Mouse (Mus musculus): ENCODE data around the gene Chit1. TPM values are rescaled to one million over a fixed set of nuclear protein-coding genes. Genes with fewer than 3 reads are reported as not detected.

The Chit1 gene
- not detected for total RNA-seq (2021)
- long read RNA-seq, experiment 1, result 0 reads
- long read RNA-seq, experiment 2, result 0 reads

DNA sequence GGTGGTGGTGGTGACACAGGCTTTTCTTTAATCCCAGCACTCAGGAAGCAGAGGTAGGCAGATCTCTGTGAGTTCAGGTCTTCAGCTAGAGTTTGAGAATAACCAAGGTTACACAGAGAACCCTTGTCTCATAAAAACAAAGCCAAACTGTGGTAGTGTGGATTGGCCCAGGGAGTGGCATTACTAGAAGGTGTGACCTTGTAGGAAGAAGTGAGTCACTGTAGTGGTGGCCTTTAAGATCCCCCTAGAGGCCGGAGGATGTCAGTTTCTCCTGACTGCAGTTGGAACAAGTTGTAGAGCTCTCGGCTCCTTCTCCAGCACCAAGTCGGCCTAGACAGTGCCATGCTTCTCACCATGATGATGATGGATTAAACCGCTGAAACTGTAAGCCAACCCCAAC, at the start of gene Chit1:
Chit1 (plus strand) TSS at position 264 of the 400 bp plus-strand sequence.
- DNase-seq, result no peak

DNA sequence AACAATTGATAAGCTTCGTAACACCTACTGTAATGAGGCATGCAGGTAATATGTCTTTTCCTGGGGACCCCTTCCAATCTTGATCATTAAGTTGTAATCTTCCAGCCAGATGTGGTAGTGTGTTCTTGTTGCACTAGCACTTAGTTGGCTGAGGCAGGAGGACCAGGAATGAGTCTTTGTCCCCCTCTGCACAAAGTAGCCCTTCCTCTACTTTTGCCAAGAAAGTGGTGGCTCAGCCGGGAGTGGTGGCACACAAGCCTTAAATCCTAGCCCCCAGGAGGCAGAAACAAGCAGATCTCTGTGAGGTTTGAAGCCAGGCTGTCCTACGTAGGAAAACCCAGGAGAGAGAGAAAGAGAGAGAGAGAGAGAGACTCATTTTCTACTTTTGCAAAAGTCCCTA, 49.1 kb upstream of the Chit1 start:
- DNase-seq, result no peak

GRCm38 (mm10) chr1:134062411-134063085, 48.5 kb upstream of the Chit1 start:
- DNase-seq, result no peak

- DNase-seq, result peak; percentile 75
Measured at GRCm38 (mm10) chr1:134063086-134063772, 47.8 kb upstream of the Chit1 start.

DNA sequence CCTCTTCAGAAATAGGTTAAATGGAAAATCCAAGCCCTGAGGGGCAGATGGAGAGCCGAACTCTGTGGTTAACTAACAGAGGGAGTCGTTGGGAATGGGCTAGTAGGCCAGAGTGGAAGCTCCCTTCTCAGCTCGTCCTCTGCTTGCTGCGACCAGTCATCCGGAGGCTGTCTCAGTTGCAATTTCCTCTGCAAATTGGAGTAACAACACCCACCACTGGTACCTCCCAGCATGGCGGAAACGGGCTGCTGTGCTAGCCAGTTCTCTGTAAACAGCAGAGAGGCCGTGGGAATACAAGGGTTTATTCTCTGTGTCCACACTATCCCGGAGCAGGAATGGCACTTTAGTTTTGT, 47.3 kb upstream of the Chit1 start:
- DNase-seq, result no peak

GRCm38 (mm10) chr1:134064296-134064831, 46.7 kb upstream of the Chit1 start:
- no peak for DNase-seq

- DNase-seq, result peak; percentile 48
Measured at GRCm38 (mm10) chr1:134065241-134065809, 45.7 kb upstream of the Chit1 start.

DNA sequence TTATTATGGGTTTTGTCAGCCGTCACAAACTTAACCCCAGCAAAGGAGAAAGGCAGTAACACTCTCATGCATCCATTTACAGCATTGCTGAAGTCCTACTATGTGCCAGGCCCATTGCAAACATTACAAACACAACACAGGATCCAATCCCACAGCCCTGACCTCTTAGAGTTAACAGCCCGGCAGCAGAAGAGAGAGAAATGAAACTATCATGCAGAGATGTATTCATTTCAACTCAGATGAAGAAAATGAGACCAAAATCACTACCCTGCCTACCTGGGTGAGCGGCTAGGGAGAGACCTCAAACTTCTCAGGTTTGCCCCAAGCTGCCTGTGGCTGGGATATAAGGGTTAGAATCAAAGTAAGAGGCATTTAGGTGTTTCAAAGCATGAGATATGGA, 44.5 kb upstream of the Chit1 start:
- DNase-seq, result no peak

DNA sequence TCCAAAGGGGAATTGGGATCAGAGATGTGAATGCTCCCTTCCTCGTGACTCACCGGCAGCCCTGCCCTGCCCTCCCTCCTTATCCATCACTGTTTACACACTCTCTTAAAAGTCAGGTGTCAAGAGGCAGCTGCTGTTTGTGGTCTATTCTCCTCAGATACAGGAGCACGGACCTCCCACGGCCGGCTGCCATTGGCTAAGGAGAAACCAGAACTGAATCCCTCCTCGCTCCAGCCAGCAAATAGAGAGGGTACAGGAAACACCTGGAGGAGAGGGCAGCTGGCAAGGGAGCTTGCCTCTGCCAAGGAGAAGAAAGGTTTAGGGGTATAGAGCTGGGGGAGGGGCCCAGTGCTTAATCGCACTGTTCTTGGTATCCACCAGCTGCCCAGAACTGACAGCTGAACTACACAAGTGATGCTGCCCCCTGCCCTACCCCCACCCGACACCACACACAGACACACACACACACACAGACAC, 43.9 kb upstream of the Chit1 start:
- peak; percentile 69 for DNase-seq

DNA sequence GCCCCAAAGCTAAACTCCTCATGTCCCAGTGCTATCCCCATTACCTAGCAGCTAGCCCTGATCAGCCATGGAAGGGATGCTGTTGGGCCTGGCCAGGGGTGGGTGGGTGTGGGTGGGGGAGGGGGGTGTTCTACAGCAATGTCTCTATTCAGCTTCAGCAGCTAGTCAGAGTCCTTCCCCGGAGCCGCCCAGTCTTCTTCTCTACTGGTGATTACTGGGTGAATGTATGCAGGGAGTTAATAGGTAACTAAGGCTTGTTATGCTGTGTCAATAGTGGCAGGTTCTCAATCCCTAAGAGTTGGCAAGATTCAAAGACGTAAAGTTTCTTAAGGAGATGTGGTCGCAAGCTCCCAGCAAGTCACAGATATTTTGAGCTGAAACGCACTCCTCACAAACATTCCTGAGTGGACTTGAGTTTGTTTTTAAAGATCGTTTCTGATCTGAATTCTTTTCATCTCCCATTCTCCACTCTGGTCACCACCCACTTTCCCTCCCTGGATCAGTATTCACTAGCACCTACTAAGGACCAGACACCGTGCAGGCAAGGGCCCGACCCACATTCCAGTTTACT, 40.9 kb upstream of the Chit1 start:
- DNase-seq, result no peak

GRCm38 (mm10) chr1:134071411-134072018, 39.5 kb upstream of the Chit1 start:
- no peak for DNase-seq

DNA sequence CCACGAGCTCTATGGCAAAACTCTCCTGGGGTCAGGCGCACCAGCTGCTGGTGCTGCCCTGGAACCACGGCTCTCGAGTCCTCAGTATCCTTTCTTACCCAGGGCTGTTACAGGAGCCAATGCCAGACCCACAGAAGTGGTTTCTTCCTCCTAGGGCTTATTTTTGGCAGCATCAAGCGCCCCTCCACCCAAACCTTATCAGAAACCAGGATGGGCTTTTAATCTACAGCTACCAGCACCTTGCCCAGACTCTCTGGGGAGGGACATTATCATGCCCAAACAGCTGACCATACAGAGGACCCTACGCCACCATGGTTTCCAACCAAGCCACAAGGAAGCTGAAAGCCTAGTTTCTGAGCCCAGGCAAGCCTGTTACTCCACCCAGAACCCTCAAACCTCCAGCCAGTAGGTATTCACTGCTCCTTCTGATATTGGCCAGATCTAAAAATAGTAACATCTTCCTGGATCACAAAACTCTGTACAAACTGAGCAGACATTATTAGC, 37.9 kb upstream of the Chit1 start:
- no peak for DNase-seq

DNA sequence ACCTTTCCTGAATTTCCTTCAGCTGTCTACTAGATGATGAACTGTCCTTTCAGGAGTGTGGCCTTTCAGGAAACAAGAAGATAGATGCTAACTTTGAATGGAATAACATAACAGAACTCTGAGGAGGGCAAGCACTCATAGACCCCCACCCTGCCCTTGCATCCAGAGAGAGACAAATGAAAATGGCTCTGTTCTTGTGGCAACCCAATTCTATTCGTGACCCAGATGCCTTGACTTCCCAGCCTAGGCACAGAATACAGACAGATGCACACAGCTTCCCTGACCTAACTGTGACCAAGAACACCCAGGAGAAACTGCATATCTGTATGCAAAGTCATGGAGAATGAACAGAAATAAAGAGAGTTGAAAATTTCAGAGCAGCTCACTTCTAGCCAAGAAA, 37.4 kb upstream of the Chit1 start:
- no peak for DNase-seq

GRCm38 (mm10) chr1:134074184-134074583, 36.9 kb upstream of the Chit1 start:
- DNase-seq, result no peak

- no peak for DNase-seq
Measured at GRCm38 (mm10) chr1:134074606-134075005, 36.4 kb upstream of the Chit1 start.

- DNase-seq, result no peak
Measured at GRCm38 (mm10) chr1:134075532-134075931, 35.5 kb upstream of the Chit1 start.

- DNase-seq, result no peak
Measured at GRCm38 (mm10) chr1:134076789-134077188, 34.3 kb upstream of the Chit1 start.

GRCm38 (mm10) chr1:134077389-134078060, 33.5 kb upstream of the Chit1 start:
- peak; percentile 56 for DNase-seq

DNA sequence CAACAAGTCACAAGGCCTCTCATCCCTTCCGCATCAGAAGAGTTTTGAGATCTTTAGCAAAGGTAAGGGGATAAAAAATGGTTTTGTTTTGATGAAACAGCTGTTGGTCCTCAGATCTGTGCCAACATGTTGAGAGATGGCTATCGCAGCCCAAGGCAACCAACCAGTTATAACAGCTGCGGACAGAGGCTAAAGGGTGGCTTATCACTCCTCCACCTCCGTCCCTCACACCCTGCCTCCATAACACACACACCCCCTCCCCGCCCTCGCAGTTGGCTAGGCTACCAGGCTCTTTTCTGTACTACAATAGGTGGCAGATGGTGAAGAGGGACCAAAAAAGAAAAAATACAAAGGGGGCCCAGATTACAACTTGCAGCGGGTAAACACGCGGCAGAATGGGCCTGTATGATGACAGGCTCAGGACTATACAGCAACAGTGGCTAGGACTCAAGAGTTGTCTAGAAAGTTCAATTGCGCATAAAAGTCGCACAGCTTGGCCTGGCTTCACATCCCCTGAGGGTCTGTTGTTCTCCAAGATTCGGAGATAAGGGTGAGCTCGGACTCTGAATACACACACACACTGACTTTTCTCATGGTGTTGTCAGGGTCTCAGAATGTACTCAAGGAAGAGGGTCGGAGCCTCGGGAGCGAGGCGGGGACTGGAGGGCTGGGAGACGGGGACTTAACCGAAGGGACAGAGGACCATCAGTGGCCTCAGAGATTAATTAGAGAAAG, 32.8 kb upstream of the Chit1 start:
- DNase-seq, result peak; percentile 44

- DNase-seq, result peak; percentile 99
Measured at GRCm38 (mm10) chr1:134078802-134079476, 32.1 kb upstream of the Chit1 start, which contains the start of gene Btg2. Gene Btg2, minus strand, starts transcription at chr1:134079120.
